Mouse (Mus musculus) bone marrow, adult 2 months (tissue): ENCODE data around the gene Pus3. TPM values are rescaled to one million over a fixed set of nuclear protein-coding genes. Genes with fewer than 3 reads are reported as not detected.

Experiments
- H3K27ac ChIP-seq: fragments of 200-500 bp; 2 replicates; pipeline ENCODE4 v1.5.1; 2012; ENCODE audit warnings: low read depth, mild to moderate bottlenecking, control low read depth, inconsistent platforms, low read length; ENCODE audit not compliant: control insufficient read depth, poor library complexity, insufficient read depth
- H3K4me1 ChIP-seq: fragments of 200-500 bp; 2 replicates; pipeline ENCODE4 v1.6.1; 2011; ENCODE audit warnings: low read length; ENCODE audit not compliant: control insufficient read depth, insufficient read depth
- H3K4me3 ChIP-seq: fragments of 200-500 bp; replicated peaks from 2 replicates; pipeline ENCODE3; 2011; ENCODE audit warnings: mild to moderate bottlenecking, low read depth, low read length, control low read depth; ENCODE audit not compliant: control insufficient read depth
- CTCF ChIP-seq: fragments of 200-500 bp; IDR thresholded peaks from 2 replicates; pipeline ENCODE4 v1.5.1; 2011; ENCODE audit warnings: low read length, control low read depth; ENCODE audit not compliant: control insufficient read depth, insufficient read depth
- POLR2A ChIP-seq: fragments of 200-500 bp; IDR thresholded peaks from 2 replicates; pipeline ENCODE4 v1.6.1; 2011; ENCODE audit warnings: low read depth, mild to moderate bottlenecking, control low read depth, low read length, borderline replicate concordance; ENCODE audit not compliant: control insufficient read depth
- WGBS: fragments of 180-500 bp; shearing (Covaris S2); methylation state at CpG from one replicate; pipeline ENCODE4 v1.1.7; 2018; 5-methylcytosine and 5-hydroxymethylcytosine counted together
- polyA plus RNA-seq: library from polyadenylated mRNA; stranded (reverse); fragments of >200 nt; gene quantifications from 2 replicates; pipeline ENCODE4 v1.2.4, GENCODE M21; 2011; ENCODE audit warnings: low replicate concordance; ENCODE audit not compliant: missing spikeins, insufficient read depth, insufficient read length

Gene Pus3
- 6.1 and 9.4 TPM in 2 replicates for polyA plus RNA-seq

- 2% methylated on average over 58 of the region's 59 CpGs for WGBS
- TF ChIP-seq CTCF (no peak), POLR2A (no peak)
- no peak within 1 kb of the TSS for H3K27ac ChIP-seq
- no peaks in the 10 kb centered on the region for H3K4me1 ChIP-seq
- H3K4me3 ChIP-seq = peak within 1 kb of the TSS; percentile 81
Observed at GRCm38 (mm10) chr9:35558257-35559008, at the start of gene Pus3, which contains the start of gene Ddx25. Gene Pus3 (plus strand): TSS chr9:35558595. Gene Ddx25 (minus strand): TSS chr9:35558528.

DNA sequence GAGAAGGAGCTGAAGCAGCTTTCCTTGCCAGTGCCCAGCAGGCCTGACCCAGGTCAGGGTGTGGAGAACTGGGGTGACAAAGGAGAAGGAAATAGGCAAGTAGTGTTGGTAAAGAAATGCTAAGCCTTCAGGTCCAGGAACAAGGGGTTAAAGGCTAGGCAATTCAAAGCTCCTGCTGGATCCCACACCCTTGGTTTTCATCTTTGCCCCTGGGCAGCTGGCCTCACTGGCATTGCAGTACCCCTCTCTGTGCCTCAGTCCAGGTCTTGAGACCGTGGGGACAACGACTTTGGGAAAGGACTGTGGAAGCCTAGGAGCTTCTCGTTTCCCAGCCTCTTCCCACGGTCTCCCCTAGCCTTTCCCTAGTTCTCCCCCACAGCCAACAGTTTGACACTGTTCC is 44.5 kb upstream of the Pus3 start:
- no peaks in the 10 kb centered on the region for H3K4me1 ChIP-seq
- H3K4me3 ChIP-seq = no peak overlapping the region
- WGBS = 70% methylated on average over 4 of the region's 4 CpGs
- TF ChIP-seq POLR2A = no peak
- no peak for TF ChIP-seq CTCF
- H3K27ac ChIP-seq = no peak overlapping the region

DNA sequence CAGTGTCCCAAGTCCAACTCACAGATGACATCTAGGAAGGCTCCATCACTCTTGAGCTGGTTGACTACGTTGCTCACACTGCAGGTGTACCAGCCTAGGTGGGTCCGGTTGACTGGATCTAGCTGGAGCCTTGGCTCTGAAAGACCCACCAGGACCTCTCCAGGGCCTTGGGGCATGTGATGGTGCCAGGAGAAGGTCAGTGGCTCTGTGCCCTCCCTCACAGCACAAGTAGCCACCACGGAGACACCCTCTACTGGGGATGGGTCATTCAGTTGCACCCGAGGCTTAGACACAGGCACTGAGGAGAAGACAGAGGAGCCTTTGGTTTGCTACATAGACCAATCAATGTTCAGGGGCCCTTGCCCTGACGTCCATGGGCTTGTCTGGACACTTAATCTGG is 42.2 kb upstream of the Pus3 start:
- 73% methylated on average over 5 of the region's 5 CpGs for WGBS
- Histone ChIP-seq H3K27ac (no peak overlapping the region), H3K4me1 (no peaks in the 10 kb centered on the region), H3K4me3 (no peak overlapping the region)
- TF ChIP-seq POLR2A = no peak
- no peak for TF ChIP-seq CTCF

GRCm38 (mm10) chr9:35516711-35517110 is 41.7 kb upstream of the Pus3 start:
- TF ChIP-seq CTCF (no peak), POLR2A (no peak)

GRCm38 (mm10) chr9:35518169-35518568 is 40.2 kb upstream of the Pus3 start, which contains the start of gene Gm1113:
Gene Gm1113 (minus strand): TSS chr9:35518269.
- 72% methylated on average over 3 of the region's 3 CpGs for WGBS
- H3K4me3 ChIP-seq = no peak within 1 kb of the TSS
- TF ChIP-seq POLR2A (no peak), CTCF (no peak)

More at GRCm38 (mm10) chr9:35516711-35517110, 41.7 kb upstream of the Pus3 start:
- WGBS = 76% methylated on average over 16 of the region's 16 CpGs
- no peak overlapping the region for H3K27ac ChIP-seq
- H3K4me1 ChIP-seq = no peaks in the 10 kb centered on the region
- no peak overlapping the region for H3K4me3 ChIP-seq

GRCm38 (mm10) chr9:35520631-35521348 is 37.6 kb upstream of the Pus3 start:
- TF ChIP-seq CTCF (no peak), POLR2A (no peak)
- Histone ChIP-seq H3K4me1 (no peaks in the 10 kb centered on the region), H3K27ac (no peak overlapping the region), H3K4me3 (no peak overlapping the region)
- WGBS = 66% methylated on average over 6 of the region's 6 CpGs

More at GRCm38 (mm10) chr9:35518169-35518568, 40.2 kb upstream of the Pus3 start, which contains the start of gene Gm1113:
- no peaks in the 10 kb centered on the region for H3K4me1 ChIP-seq
- H3K27ac ChIP-seq = no peak within 1 kb of the TSS

DNA sequence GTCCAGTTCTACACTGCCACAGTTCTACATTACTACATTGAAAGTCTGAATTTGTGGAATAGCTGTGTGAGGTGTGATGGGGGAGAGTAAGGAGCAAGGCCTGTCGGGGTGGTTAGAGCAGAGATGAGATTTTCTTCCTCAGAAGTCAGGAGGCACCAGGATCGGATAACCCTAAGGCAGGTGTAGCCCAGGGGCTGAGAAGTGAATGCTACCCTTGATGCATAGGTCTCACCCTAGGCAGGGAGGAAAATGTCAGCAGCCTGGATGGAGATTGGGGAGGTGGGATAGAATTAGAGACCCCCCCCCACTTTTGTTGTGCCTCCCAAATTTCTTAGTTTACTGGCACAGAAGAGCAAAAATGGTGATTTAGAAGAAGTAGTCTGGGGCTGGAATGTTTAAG is 36.2 kb upstream of the Pus3 start:
- no peak overlapping the region for H3K27ac ChIP-seq
- TF ChIP-seq CTCF (no peak), POLR2A (no peak)
- no peaks in the 10 kb centered on the region for H3K4me1 ChIP-seq
- WGBS = 86% methylated on average over 2 of the region's 2 CpGs
- no peak overlapping the region for H3K4me3 ChIP-seq

GRCm38 (mm10) chr9:35522821-35523515 is 35.4 kb upstream of the Pus3 start:
- Histone ChIP-seq H3K27ac (no peak overlapping the region), H3K4me3 (no peak overlapping the region), H3K4me1 (no peaks in the 10 kb centered on the region)
- 46% methylated on average over 1 of the region's 1 CpGs for WGBS
- TF ChIP-seq CTCF (no peak), POLR2A (no peak)
